Mouse (Mus musculus): ENCODE measurements around the gene Dhx58.
"Not testable (repeated sequence)": the region's sequence is repeated elsewhere in the genome, so short reads cannot be mapped to it uniquely, and the experiment has no call there.

Gene Dhx58

DNA sequence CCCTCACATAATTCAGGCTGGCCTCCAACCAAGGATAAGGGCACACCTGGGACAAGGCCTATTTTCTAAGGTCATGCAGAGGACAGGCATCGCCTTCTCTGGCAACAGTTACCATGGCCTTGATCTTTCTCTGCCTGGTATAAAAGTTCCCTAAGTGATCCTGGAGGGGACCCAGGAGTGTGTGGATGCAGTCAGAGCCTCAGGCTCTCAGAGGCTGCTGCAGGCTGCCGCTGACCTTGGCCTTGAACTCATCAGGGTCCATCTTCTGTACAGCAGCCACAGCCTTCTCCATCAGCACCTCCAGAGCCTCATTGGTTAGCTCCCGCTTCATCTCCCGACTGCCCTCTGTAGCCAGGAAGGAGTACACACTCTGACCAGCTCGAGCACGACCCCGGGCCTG lies 6.2 kb downstream of the Dhx58 start:
- DNase-seq: no peak

DNA sequence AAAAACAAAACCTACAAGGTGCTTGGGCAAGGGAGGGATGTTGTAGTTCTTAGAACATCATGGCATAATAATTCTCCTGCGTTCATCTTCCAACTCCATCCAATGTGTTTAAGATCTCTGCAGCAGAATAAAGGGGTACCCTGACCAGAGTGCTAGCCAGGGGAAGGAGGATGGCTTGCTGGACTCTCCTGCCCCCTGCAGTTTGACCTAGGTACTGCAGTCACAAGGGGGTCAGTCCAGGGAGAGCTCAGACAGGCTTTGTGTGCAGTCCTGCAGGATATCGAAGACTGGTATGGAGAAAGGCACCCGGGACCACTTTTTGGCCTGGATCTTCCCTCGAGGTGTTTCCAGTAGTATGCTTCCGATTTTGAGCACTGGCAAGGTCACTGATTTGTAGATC lies 9.1 kb downstream of the Dhx58 start:
- peak; percentile 68 to 78 for DNase-seq

DNA sequence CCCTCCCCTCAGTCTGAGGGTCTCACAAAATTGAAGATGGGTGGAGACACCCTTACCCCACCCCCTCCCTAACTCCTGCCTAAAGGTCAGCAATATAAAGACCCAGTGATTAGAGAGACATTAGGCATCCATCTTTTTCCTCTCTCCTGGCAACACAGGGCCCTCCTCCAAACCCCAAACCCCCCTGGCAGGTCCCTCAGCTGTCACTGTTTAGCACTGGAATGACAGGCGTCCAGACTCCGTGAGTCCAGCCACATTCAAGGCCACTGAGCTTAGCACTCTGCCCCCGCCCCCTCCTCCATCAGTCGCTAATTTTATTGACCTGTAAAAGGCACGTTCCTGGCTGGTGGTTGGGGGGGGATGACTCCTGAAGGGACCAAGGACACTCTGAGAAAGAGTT lies 10.9 kb downstream of the Dhx58 start:
- no peak for DNase-seq

DNA sequence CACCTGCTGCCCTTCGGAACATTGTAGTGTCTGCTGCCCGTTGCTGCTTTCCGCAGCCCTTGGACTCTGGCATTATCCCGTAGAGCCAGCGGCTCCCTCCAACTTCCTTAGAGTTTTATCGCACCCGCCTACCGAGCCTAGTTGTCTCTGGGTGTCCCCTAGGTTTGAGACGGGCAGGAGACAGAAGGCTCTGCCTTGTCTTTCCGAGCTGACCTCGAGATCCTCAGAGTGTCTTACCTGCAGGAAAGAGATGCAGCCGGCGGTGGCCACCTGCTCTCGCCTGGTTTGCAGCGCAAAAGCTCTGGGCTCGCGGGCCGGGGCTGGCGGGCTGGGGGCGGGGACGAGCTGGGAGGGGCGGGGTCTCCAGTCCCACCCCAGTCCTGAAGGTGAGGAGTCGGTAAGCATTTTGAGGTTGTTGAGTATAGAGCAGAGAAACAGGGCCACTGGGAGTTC lies 11.9 kb downstream of the Dhx58 start, which contains the start of gene Zfp385c:
TSS of gene Zfp385c (minus strand) at position 292 of the 453 bp plus-strand sequence.
- DNase-seq: peak; percentile 46 to 52

DNA sequence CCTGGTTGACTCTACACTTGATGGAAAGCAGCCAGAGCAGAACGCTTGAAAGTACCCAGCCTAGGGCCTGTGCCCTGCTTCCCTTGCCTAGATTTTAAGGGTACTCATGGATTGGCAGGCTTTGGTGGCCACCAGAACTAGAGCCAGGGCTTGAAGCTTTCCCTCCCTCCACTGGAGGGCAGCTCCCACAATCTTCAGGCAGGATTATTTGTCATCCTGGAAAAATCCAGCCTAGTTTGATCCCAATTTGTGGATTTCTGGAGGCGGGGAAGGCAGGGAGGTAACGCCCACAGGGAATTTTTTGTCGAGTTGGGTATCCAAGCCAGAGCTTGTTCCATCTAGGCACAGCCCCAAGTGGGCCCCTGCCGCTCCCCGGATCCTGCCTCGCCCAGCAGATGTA lies 13.7 kb downstream of the Dhx58 start:
- DNase-seq: no peak

DNA sequence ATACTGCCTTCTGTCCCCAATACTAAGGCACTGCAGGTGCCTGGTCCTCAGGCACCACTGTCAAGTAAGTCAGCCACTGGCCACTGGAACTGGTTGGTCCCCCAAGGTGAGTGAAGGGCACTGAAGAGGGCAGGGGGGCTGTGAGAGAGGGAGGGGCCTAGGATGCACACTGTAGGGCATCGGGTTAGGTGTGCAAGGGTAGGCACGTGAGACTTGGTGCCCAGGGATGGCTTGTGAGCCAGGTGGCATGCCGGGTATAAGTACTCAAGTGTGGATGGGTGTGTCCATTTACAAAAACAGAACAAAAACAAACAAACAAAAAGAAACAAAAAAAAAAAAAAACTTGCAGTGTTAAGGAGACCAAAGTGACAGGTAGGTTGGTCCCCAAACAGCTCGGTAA lies 15.6 kb downstream of the Dhx58 start:
- DNase-seq: no peak

DNA sequence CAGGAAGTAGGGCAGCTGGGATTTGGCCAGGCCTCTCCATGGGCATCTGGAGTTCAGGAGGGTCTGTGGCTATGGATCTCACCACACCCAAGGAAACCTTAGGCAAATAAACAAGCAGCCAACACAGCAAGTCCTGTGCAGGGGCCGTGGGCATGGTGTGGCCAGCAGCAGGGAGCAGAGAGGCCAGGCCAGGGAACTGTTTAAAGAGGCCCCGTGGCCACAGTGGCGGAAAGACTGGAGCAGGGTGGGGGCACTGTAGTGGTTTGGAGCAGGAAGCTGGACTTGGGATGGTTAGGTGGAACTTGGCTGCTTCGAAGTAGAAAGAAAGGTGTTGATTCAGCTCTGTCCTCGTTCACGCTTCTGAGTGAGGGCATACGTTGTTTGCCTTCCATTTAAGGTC lies 16.8 kb downstream of the Dhx58 start:
- DNase-seq: no peak

DNA sequence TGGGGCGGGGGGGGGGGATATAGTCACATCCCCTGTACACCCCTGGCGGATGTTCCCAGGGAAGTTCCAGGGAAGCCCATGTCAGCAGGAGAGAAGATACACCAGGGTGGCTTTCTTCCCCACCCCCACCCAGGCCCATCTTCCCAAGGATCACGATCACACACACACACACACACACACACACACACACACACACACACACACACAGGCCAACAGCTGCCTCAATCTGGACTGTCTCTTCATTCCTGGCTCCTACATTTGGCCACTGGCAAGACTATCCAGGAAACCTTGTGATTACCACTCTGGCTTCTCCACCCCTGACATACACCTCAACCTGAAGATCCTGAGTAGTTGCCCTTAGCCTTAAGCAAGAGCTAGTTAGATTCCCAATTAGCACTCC lies 18.7 kb downstream of the Dhx58 start:
- DNase-seq: no peak

DNA sequence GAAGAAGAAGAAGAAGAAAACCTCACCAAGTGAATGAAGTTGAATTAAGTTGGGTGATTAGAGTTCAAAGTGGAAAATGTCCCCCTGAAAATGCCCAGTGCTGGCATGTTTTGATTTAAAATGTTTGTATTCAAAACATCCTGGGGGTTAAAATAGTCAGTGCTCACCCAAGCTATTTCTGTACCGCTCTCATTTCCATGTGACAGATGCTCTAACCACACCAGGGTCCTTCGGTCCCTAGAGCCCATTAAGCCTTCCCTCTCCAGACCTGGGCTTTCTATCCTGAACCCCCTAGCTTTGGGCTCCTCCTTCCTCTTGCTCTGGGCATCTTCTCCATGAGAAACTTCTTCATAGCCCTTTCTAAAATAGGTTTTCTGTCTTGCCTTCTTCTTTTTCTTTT lies 20.0 kb downstream of the Dhx58 start:
- no peak for DNase-seq

DNA sequence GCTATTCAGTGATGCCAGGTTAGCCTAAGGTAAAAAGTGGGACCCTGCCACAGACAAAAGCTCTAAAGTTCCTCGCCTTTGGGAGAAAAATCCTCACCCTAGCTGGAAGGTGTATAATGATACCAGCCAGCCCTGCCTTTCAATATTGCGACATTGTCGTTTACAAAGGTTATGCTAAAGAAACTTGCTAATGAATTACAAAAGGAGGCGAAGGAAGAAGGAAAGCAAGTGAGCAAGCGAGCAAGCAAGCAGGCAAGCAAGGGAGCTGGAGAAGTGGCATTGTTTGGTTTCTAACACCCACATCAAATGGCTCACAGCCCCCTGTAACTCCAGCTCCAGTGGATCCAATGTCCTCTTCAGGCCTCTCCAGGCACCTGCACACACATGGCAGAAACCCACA lies 21.5 kb downstream of the Dhx58 start:
- no peak for DNase-seq

DNA sequence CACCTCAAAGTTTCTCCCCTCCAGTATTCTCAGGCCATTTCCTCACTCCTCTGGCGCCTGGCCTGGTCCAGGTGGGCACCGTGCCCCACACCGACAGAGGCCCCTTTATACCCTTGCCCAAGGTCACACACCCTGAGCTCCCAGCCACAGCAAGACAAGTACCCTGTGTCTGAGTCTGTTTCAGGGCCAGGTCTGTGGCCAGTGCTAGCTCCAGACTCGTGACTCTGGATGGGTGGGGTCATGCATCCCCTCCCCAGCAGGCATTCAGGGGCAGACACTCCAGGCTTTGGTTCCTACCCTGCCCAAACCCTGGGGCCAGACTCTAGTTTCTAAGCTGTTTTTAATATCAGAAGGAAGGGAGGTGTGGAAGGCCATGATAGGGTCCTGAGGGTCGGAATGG lies 22.2 kb downstream of the Dhx58 start:
- no peak for DNase-seq

DNA sequence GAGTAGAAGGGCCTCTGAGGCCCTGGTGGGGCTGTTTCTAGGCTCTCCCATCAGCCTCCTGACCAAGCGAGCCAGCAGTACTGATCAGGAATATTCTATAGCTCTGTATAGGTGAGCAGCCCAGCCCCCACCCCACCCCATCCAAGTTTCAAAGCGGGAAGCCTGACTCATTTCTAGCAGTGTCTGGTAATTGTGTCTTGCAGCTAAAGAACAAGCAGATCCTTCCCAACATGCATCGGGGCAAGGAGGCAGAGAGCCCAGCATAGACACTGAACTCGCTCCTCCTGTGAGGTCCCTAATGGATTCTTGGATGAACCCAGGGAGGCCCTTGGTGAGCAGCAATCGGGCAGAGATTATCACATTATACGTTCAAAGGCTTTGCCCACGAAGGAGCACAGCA lies 26.3 kb downstream of the Dhx58 start:
- no peak for DNase-seq

DNA sequence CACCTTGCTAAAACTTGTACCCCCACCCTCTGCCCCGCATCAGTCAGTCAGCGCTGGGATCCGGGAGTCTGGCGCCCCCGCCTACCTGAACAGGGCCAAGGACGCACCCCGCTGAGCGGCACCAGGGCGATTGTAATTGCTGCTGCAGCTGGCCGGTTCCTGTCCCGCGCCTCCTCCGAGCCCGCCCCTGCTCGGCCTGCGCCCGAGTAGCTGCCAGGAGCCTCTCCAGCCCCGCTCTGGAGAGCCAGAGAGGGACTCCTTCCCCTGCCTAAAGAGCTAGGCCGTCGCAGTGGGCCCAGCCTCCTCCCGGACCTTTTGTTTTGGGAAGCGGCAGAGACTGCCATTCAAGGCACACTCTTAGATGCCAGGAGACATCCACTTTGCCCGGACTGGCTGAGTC lies 30.9 kb downstream of the Dhx58 start:
- no peak for DNase-seq

DNA sequence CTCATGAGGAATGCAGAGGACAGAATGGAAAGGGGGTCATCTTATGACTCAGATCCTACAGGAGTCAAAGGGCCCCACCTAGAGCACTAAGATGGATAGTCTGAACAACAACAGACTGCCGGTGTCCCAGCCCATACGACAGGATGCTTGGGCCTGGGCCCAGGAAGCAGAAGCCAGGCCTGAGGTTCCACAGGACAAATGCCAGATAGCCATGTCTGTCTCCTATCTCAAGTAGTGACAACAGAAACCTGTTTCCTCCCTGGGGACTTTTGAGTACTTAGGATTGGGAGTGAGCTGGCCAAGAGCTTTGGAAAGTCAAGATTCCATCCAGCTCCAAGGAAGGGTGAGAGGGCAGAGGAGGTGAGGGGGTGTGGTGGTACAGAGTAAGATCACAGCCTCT lies 32.1 kb downstream of the Dhx58 start:
- DNase-seq: no peak

DNA sequence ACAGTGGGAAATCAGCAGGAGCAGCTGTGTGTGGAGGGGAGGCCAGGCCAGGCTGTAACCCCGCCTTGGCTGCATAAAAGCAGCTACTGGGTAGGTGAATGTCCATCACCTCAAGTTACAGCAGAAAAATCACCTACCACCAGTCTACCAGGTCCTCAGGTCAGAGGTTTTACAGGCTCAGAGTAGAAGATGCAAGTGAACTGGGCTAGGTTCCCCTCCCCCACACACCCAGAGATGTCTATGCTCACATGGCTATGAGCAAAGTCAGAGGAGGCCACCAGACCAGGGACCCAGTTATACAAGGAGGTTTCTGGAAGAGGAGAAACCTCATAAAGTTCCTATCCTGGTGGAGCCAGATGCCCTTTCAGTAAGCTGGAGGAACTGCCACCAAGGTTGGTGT lies 33.0 kb downstream of the Dhx58 start:
- DNase-seq: no peak

DNA sequence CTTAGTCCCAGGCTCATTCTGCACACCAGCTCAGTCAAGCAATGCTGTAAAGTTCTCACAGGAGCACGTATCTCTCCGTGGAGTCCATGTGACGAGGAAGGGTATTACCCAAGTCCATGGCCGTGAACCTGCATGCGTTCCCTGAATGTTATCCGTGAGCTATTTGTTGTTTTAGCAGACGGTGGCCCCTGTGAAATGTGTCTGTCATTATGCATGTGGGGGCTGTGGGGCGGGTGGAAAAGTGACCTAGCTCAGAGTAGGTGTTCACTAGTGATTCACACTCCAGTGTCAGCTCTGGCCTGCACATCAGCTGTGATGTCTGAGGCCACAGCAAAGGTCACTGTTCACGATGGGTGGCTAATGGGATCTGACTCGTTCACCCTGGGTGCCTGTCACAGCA lies 44.3 kb downstream of the Dhx58 start:
- no peak for DNase-seq

DNA sequence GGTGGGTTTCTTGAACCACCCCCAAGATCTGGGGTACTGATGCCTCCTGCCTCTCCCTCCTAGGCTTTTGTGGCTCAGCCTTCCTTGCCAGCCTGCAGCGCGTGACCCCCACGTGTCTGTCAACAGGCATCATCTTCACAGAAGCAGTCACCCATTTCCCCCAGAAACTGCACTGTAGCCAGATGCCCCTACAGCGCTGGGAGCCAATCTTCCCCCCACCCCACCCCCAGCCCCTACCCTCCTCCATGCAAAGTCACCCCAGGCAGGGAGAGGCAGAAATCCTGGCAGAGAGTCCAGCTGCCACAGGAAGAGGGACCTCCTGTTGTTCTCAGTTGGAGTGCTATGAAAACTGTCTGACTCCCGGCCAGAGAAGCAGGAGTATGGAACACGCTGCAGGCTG lies 47.6 kb downstream of the Dhx58 start:
- DNase-seq: no peak

DNA sequence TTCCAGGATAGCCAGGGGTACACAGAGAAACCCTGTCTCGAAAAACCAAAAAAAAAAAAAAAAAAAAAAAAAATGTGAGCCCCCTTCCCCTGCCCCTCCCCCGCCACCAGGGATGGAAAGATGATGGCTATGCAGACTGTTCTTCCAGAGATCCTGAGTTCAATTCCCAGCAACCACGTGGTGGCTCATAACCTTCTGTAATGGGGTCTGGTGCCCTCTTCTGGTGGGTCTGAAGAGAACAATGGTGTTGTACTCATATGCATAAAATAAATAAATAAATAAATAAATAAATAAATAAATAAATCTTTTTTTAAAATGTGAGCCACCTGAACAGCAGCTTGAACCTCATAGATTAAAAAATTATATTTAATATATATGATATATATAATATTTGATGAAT lies 48.5 kb downstream of the Dhx58 start:
- DNase-seq: not testable (repeated sequence)

DNA sequence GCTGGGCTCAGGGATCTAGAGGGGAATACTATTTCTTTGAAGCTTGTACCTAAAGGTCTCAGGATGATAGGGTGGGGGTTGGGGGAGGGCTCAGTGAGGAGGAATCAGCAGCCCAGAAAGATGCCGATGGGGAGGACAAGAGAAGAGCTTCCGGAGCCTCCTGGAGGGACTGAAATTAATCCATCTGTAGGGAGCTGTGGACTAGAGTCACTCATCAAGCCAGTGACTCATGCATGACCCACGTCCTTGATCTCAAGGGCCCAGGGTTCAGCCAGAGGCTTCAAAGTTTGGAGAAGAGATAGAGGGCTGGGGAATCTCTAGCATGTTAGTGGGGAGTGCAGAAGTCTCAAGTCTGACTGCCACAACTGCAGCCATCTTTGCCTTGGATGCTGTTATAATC lies 52.3 kb downstream of the Dhx58 start:
- DNase-seq: no peak

DNA sequence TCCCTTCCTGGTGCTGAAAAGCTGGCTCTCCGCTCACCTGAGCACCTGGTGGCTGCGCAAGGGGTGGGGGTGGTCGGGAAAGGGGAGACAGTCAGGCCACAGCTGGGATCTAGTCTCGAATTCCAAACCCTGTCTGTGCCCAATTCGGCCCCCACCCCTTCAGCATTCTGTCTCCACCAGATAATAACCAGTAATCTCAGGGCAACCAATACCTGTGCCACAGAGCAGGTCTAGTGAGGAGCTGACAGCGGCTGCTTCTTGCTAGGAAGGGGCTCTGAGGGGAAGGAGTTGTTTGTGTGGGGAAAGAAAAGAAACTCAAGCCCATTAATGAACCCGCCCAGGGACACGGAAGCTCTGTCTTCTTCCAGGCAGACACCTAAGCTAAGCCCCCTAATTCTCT lies 52.9 kb downstream of the Dhx58 start:
- no peak for DNase-seq

DNA sequence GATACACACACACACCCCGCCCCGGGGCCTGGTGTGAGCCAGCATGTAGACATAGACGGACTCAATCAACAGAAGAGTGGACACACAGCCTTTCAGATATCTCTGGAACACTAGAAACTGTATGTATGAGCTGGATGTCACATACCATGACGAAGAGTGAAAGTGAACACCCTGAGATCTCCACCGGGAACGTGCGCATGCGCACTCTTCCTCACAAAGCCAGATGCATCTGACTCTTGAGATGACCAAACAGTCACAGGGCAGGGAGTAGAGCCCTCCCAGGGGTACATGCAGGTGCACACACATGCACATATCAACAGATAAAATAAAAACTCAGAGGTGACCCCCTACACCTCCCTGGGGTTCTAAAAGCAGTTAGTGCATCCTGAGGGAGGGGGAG lies 55.7 kb downstream of the Dhx58 start:
- no peak for DNase-seq

DNA sequence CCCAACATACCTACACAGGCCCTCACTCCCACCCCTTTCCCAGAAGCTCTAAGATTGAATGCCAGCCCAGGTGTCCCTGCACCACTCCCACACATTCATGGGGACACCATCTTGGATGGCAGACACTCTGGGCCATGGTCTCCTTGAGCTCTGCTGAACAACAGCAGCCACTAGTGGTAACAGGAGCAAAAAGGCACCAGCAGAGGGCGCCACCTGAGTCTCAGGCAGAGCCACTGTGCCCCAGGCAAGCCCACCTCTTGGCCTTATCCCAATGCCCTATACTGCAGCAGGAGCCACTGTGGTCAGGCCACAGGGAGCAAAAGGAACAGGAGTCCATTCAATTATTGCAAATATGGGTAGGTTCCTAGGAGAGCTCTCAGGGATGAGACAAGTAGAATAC lies 57.8 kb downstream of the Dhx58 start:
- peak; percentile 62 to 70 for DNase-seq
